Mouse (Mus musculus) liver, embryonic 14.5 days (tissue): Measurements from ENCODE around the gene Mad1l1. TPM values are rescaled to one million over a fixed set of nuclear protein-coding genes. Genes with fewer than 3 reads are reported as not detected.
A peak's percentile ranks its signal among the peaks of the same experiment; 100 is the strongest.

Experiments
- ATAC-seq: fragments of 200-750 bp; cut with Nextera tagmentation; 2 replicates; pipeline ENCODE4 v1.8.0; 2017; ENCODE audit warnings: moderate number of reproducible peaks, mild to moderate bottlenecking, moderate library complexity; ENCODE audit not compliant: insufficient read depth
- DNase-seq, 3 experiments: peaks; one replicate each; pipeline ENCODE4 v3.0.0-alpha.2; 2012 to 2013; ENCODE audit warnings: low read depth in 3 of 3, low spot score in 3 of 3
- H3K27ac ChIP-seq: fragments of 300-500 bp; sonication (generic); 2 replicates; pipeline ENCODE4 v1.5.1; 2014; ENCODE audit warnings: moderate library complexity, mild to moderate bottlenecking, control low read depth, inconsistent platforms
- H3K27me3 ChIP-seq: fragments of 300-500 bp; sonication (generic); 2 replicates; pipeline ENCODE4 v1.6.1; 2014; ENCODE audit warnings: mild to moderate bottlenecking, low read length, moderate library complexity; ENCODE audit not compliant: control insufficient read depth, insufficient read depth
- H3K36me3 ChIP-seq: fragments of 300-500 bp; sonication (generic); replicated peaks from 2 replicates; pipeline ENCODE4 v1.6.1; 2014; ENCODE audit warnings: low read depth; ENCODE audit not compliant: control insufficient read depth, insufficient read depth
- H3K4me1 ChIP-seq, 2 experiments: fragments of 200-500 bp in 1 of 2; fragments of 300-500 bp in 1 of 2; sonication (generic) in 1 of 2; replicated peaks; 2 replicates each; pipeline ENCODE4 v1.6.1; 2012 to 2014; ENCODE audit warnings: antibody characterized with exemption in 1 of 2, inconsistent platforms in 1 of 2, low read length in 1 of 2; ENCODE audit not compliant: control insufficient read depth in 2 of 2, insufficient read depth in 2 of 2
- H3K4me2 ChIP-seq: fragments of 300-500 bp; sonication (generic); 2 replicates; pipeline ENCODE4 v1.6.1; 2014; ENCODE audit warnings: low read depth, mild to moderate bottlenecking, control low read depth, moderate library complexity
- H3K4me3 ChIP-seq, 2 experiments: fragments of 200-500 bp in 1 of 2; fragments of 300-500 bp in 1 of 2; sonication (generic) in 1 of 2; 2 replicates each; pipeline ENCODE4 v1.5.1; 2012 to 2014; ENCODE audit warnings: low read depth in 2 of 2, low read length in 2 of 2, mild to moderate bottlenecking in 2 of 2, control low read depth in 1 of 2, inconsistent platforms in 1 of 2, moderate library complexity in 1 of 2; ENCODE audit not compliant: insufficient read depth in 1 of 2
- H3K9ac ChIP-seq: fragments of 300-500 bp; sonication (generic); replicated peaks from 2 replicates; pipeline ENCODE4 v1.6.1; 2014; ENCODE audit warnings: mild to moderate bottlenecking, control low read depth, moderate library complexity
- H3K9me3 ChIP-seq: fragments of 300-500 bp; sonication (generic); 2 replicates; pipeline ENCODE4 v1.6.1; 2016; ENCODE audit warnings: low read length, mixed read lengths; ENCODE audit not compliant: control insufficient read depth
- CTCF ChIP-seq: IDR thresholded peaks from 2 replicates; pipeline ENCODE4 v1.5.1; 2016; ENCODE audit warnings: antibody characterized with exemption, low read depth, control low read depth
- EP300 ChIP-seq: IDR thresholded peaks from 2 replicates; pipeline ENCODE4 v1.6.1; 2016; ENCODE audit warnings: antibody characterized with exemption, low read depth
- WGBS: fragments of 180-500 bp; shearing (Covaris S2); extraction: QIAGEN DNeasy Blood & Tissue Kit; methylation state at CpG from one replicate; pipeline ENCODE4 v1.1.7; 2014; ENCODE audit not compliant: insufficient replicate concordance; 5-methylcytosine and 5-hydroxymethylcytosine counted together
- polyA plus RNA-seq, 2 experiments: library from polyadenylated mRNA; depleted of rRNA in 1 of 2; stranded (reverse) in 1 of 2; unstranded in 1 of 2; fragments of >200 nt; fragmentation: Nextera tagmentation in 1 of 2; extraction: Ambion mirVana in 1 of 2; gene quantifications; 2 replicates each; pipeline versions ENCODE4 v1.2.1 to v1.2.3; 2012 to 2014

Mad1l1 gene
- polyA plus RNA-seq, 2 experiments, result 15.5 to 16.9 TPM

DNA sequence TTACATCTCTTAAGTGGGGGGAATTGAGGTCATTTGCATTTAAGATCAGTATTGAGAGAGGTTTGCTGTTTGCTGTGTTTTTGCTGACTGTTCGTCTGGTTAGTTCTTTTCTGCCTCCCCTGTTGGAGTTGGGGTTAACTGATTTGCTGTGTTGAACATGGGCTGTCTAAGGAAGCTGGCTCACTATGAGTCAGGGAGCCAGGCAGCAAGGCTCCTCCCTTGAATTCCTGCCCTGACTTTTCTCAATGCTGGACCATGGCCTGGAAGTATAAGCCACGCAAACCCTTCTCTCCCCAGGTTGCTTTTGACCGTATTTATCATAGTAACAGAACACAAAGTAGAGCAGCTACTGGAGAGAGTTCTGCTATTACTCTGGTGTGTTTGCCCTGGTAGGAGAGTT, 329.8 kb downstream of the Mad1l1 start:
- Histone ChIP-seq H3K9me3 (no peaks in the 10 kb centered on the region; the same call in 1 of the 2 replicates), H3K9ac (no peak overlapping the region), H3K4me3 (no peak overlapping the region), H3K4me1 (no peaks in the 10 kb centered on the region), H3K4me2 (no peak overlapping the region), H3K27ac (no peak overlapping the region), H3K27me3 (no peaks in the 10 kb centered on the region), H3K36me3 (no peaks in the 10 kb centered on the region)
- TF ChIP-seq EP300 (no peak), CTCF (no peak)
- DNase-seq, result no peak
- ATAC-seq, result no peak
- WGBS, result 73% methylated on average over 3 of the region's 3 CpGs

DNA sequence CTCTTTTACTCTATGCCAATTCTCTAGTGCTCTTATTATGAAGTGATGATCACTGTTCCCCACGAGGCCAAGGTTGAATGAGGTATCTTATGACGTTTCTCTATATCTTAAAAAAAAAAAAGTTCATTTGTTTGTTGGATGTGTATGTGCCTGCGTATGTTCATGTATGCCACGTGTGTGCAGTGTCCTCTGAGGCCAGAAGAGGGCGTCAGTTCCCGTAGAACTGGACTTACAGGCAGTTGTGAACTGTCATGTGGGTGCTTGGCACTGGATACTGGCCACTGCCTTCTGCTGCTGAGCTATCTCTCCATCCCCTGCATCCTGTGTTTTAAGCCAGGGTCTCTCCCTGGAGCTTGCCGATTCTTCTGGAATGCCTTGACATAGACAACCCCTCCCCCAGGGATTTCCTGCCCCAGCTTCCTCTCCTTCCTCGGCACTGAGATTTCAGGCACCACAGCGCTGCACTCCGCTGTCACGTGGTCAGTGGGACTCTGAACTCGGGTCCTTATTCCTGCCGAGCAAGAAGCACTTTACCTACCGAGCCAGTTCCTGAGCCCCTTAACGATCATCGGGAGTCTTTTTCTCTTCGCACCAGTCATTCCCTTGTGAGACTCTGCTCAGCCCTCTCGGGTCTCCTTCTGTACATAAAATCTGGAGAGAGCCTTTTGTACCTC, 336.1 kb downstream of the Mad1l1 start:
- WGBS, result 25% methylated on average over 18 of the region's 18 CpGs
- TF ChIP-seq CTCF, result peak; percentile 36
- TF ChIP-seq EP300, result no peak
- Histone ChIP-seq H3K4me1 (no peaks in the 10 kb centered on the region), H3K27me3 (no peaks in the 10 kb centered on the region), H3K9ac (no peak overlapping the region), H3K36me3 (no peaks in the 10 kb centered on the region), H3K4me2 (no peak overlapping the region), H3K4me3 (no peak overlapping the region), H3K9me3 (no peaks in the 10 kb centered on the region; the same call in 1 of the 2 replicates), H3K27ac (no peak overlapping the region)
- DNase-seq (no peak), ATAC-seq (no peak)

DNA sequence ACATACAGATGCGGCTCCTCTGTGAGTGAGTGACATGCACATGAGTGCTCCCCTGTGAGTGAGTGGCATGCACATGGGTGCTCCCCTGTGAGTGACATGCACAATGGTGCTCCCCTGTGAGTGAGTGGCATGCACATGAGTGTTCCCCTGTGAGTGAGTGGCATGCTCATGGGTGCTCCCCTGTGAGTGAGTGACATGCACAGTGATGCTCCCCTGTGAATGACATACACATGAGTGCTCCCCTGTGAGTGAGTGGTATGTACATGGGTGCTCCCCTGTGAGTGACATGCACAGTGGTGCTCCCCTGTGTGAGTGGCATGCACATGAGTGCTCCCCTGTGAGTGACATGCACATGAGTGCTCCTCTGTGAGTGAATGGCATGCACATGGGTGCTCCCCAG, 339.4 kb downstream of the Mad1l1 start:
- DNase-seq, result no peak
- H3K27me3 ChIP-seq, result no peaks in the 10 kb centered on the region
- no peak overlapping the region for H3K4me2 ChIP-seq
- no peak overlapping the region for H3K9ac ChIP-seq
- 59% methylated on average over 1 of the region's 1 CpGs for WGBS
- no peaks in the 10 kb centered on the region for H3K9me3 ChIP-seq
- no peaks in the 10 kb centered on the region for H3K4me1 ChIP-seq
- no peak for ATAC-seq
- TF ChIP-seq EP300 (no peak), CTCF (no peak)
- H3K27ac ChIP-seq, result no peak overlapping the region
- no peak overlapping the region for H3K4me3 ChIP-seq
- no peaks in the 10 kb centered on the region for H3K36me3 ChIP-seq

DNA sequence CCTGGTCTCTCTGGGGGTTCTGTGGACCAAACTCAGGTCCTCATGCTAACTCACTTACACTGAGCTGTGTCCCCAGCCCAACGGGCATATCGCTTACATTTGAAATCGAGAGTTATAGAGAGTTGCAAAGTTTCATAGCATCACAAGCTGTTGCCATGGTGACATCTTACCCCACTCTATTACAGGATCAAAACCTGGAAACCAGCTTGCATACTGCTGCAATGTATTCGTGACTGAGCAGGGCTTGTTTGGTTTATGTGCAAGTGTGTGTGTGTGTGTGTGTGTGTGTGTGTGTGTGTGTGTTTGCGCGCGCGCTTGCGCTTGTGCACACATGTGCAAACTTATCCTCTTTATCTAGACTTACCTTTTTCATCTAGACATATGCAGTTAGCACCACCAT, 342.0 kb downstream of the Mad1l1 start:
- H3K36me3 ChIP-seq, result no peaks in the 10 kb centered on the region
- no peaks in the 10 kb centered on the region for H3K4me1 ChIP-seq
- ATAC-seq, result no peak
- 65% methylated on average over 9 of the region's 9 CpGs for WGBS
- H3K9ac ChIP-seq, result no peak overlapping the region
- H3K4me3 ChIP-seq, result no peak overlapping the region
- no peak overlapping the region for H3K27ac ChIP-seq
- no peak for DNase-seq
- no peaks in the 10 kb centered on the region for H3K9me3 ChIP-seq
- no peaks in the 10 kb centered on the region for H3K27me3 ChIP-seq
- TF ChIP-seq CTCF (no peak), EP300 (no peak)
- no peak overlapping the region for H3K4me2 ChIP-seq

DNA sequence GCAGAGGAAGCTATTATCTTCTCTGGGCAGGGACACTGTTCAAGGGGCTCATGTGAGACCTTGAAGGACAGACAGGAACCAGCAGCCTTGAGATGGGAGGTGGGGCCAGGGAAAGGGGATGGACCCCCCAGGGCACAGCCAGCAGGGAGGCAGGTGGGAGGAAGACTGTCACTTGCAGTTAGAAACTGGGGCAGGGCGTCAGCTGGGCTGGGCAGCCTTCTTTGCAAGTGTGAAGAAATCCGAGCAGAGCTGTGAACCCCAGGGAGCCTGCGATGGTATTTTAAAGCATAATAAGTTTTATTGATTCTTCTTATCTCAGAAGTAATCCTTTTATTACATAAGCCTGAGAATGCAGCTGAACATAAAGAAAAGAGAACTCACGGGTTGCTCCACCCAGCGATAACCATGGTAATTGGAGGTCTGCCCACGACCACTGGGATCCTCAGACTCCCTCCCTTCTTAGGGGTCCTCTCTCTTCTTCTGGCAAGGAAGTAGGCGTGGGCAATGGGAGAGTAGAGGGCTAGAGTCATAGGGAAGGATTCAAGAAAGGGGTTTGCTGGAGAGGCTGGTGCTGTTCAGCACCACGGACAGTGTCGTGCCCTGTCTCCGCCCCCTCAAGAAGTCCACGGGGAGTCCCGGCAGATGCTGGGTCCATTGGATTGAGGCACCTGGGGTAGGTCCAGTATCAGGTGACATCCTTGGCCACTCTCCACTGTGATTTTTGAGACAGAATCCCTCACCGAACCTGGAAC, 342.7 kb downstream of the Mad1l1 start:
- ATAC-seq (no peak), DNase-seq (no peak)
- no peaks in the 10 kb centered on the region for H3K9me3 ChIP-seq
- H3K27ac ChIP-seq, result no peak overlapping the region
- H3K36me3 ChIP-seq, result no peaks in the 10 kb centered on the region
- no peak overlapping the region for H3K9ac ChIP-seq
- TF ChIP-seq CTCF (no peak), EP300 (no peak)
- H3K4me2 ChIP-seq, result no peak overlapping the region
- no peaks in the 10 kb centered on the region for H3K4me1 ChIP-seq
- H3K27me3 ChIP-seq, result no peaks in the 10 kb centered on the region
- WGBS, result 6% methylated on average over 13 of the region's 13 CpGs
- H3K4me3 ChIP-seq, result no peak overlapping the region
